ENCODE assay signal across 8 mouse cellular contexts in the genomic region with DNA sequence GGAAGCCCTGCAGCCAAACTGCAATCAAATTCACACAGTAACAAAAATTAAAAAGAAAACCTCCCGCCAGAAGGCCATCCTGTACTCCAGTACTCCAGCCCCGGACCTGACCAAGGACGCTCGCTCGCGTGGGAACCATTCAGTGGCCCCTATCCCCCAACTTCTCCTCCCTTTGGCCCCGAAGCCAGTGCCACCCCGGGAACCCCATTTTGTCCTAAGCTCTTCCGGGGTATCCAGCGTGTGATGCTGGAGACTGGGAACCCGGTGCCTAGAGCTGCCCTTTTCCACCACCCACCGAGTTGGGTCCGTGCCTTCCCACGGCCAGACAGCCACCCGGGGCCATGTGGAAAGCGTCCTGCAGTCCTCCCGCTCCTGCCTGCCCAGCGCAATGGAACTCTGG. TPM values are rescaled to one million over a fixed set of nuclear protein-coding genes. Genes with fewer than 3 reads are reported as not detected.
DNase-seq lines count a peak whose midpoint lies in the region; ATAC-seq and TF ChIP-seq lines count a peak whose summit lies in the region.
"Not testable (repeated sequence)": the region's sequence is repeated elsewhere in the genome, so short reads cannot be mapped to it uniquely, and the experiment has no call there.

No protein-coding gene starts in this region.

- not testable (repeated sequence) for TF ChIP-seq POLR2A in MEL (IDR thresholded peaks at IDR 0.05; ENCODE audit: control insufficient read depth in 1 of 2, insufficient read depth in 1 of 2, low read depth in 1 of 2, low read length in 2 of 2, poor library complexity in 1 of 2)

- TF ChIP-seq EP300 in MEL (IDR thresholded peaks at IDR 0.05; ENCODE audit: low read depth in 1 of 2, low read length in 2 of 2): not testable (repeated sequence)

- peak overlapping the region; percentile 39; the same call in 1 of the 2 replicates for H3K4me2 ChIP-seq in hindbrain, postnatal 0 days (ENCODE audit: low read depth, low read length)
- 0 out of 2 replicates have a peak overlapping the region, but pooled peaks have one; percentile 9 for H3K4me2 ChIP-seq in liver, embryonic 16.5 days (ENCODE audit: low read depth, low read length)

- H3K9me3 ChIP-seq in MEL (replicated peaks; ENCODE audit: insufficient read depth, low read length); hindbrain, postnatal 0 days (ENCODE audit: low read length); liver, embryonic 16.5 days (replicated peaks; ENCODE audit: control insufficient read depth, low read length): not testable (repeated sequence)

- not testable (repeated sequence) for H3K79me2 ChIP-seq in MEL (ENCODE audit: control insufficient read depth, insufficient read depth, low read length, poor library complexity)

- not testable (repeated sequence) for H3K4me1 ChIP-seq in MEL (ENCODE audit: control insufficient read depth in 1 of 2, insufficient read depth in 2 of 2, low read length in 2 of 2); hindbrain, postnatal 0 days (ENCODE audit: insufficient read depth, low read length); liver, embryonic 16.5 days (ENCODE audit: control insufficient read depth, low read depth, low read length)

- H3K9ac ChIP-seq in MEL (ENCODE audit: control insufficient read depth, low read depth, low read length, poor library complexity, severe bottlenecking): peak overlapping the region; percentile 69
- H3K9ac ChIP-seq in hindbrain, postnatal 0 days (replicated peaks; ENCODE audit: low read length); liver, embryonic 16.5 days (ENCODE audit: low read depth, low read length): not testable (repeated sequence)

- not testable (repeated sequence) for H3K36me3 ChIP-seq in MEL (ENCODE audit: control insufficient read depth in 1 of 2, insufficient read depth in 2 of 2, low read length in 2 of 2); hindbrain, postnatal 0 days (ENCODE audit: insufficient read depth, low read length); liver, embryonic 16.5 days (ENCODE audit: control insufficient read depth, insufficient read depth)

- not testable (repeated sequence) for H3K27me3 ChIP-seq in MEL (ENCODE audit: control insufficient read depth in 1 of 2, insufficient read depth in 2 of 2, low read length in 2 of 2); hindbrain, postnatal 0 days (ENCODE audit: insufficient read depth, low read length); liver, embryonic 16.5 days (ENCODE audit: control insufficient read depth, insufficient read depth, low read depth, low read length)

- TF ChIP-seq RAD21 in MEL (IDR thresholded peaks at IDR 0.05; ENCODE audit: low read depth, low read length): not testable (repeated sequence)

- not testable (repeated sequence) for ATAC-seq in hindbrain, postnatal 0 days; liver, embryonic 16.5 days (ENCODE audit: low read depth)

- under 1% methylated on average over 18 of the region's 18 CpGs for WGBS in hindbrain, postnatal 0 days
- WGBS in liver, embryonic 16.5 days (ENCODE audit: insufficient replicate concordance): under 1% methylated on average over 18 of the region's 18 CpGs

- H3K27ac ChIP-seq in MEL (ENCODE audit: control insufficient read depth, low read depth, low read length); liver, embryonic 16.5 days (ENCODE audit: low read length): not testable (repeated sequence)
- H3K27ac ChIP-seq in hindbrain, postnatal 0 days: 0 out of 2 replicates have a peak overlapping the region, but pooled peaks have one; percentile 54

- not testable (repeated sequence) for TF ChIP-seq CTCF in MEL (IDR thresholded peaks at IDR 0.05 in 2 of 3, conservative IDR thresholded peaks at IDR 0.05 in 1 of 3; ENCODE audit: control insufficient read depth in 1 of 3, insufficient read depth in 1 of 3, low read depth in 2 of 3, low read length in 3 of 3, poor library complexity in 1 of 3, severe bottlenecking in 1 of 3); hindbrain, postnatal 0 days (IDR thresholded peaks at IDR 0.05; ENCODE audit: low read depth)

- H3K4me3 ChIP-seq in MEL (ENCODE audit: control insufficient read depth in 1 of 2, insufficient read depth in 1 of 2, low read depth in 2 of 2, low read length in 2 of 2): peak overlapping the region; percentile 69 to 70
- H3K4me3 ChIP-seq in hindbrain, postnatal 0 days (ENCODE audit: low read length): peak overlapping the region; percentile 37
- peak overlapping the region; percentile 50 for H3K4me3 ChIP-seq in liver, embryonic 16.5 days (ENCODE audit: low read depth, low read length)

- DNase-seq in MEL (ENCODE audit: low read depth, low spot score): peak; percentile 25
- peak; percentile 54 to 57 for DNase-seq in cerebellum, postnatal 14 days
- peak; percentile 13 for DNase-seq in gastrocnemius, postnatal 10 days
- DNase-seq in hindbrain, postnatal 0 days (ENCODE audit: low spot score): peak; percentile 1
- peak; percentile 12 to 43 for DNase-seq in layer of hippocampus, postnatal 14 days (ENCODE audit: low spot score in 2 of 2)
- DNase-seq in naive thymus-derived CD4-positive, alpha-beta T cell, adult 2 months (ENCODE audit: low read depth): peak; percentile 1
- DNase-seq in testis, postnatal 10 days (ENCODE audit: low spot score): peak; percentile 48

RNA-seq across cellular contexts. Expression of a gene that starts 0.4 kb away (rescaled TPM):
- 13.3 and 17.1 TPM in 2 replicates for total RNA-seq in MEL (2012; rRNA removed)
- polyA plus RNA-seq in MEL (2012; ENCODE audit: insufficient read depth in 1 of 2, insufficient read length in 2 of 2, low read depth in 1 of 2, low replicate concordance in 2 of 2, missing spikeins in 1 of 2): 10 to 100 TPM in 1 of 2 experiments, not detected in 1; 10.3 TPM
- 10 to 100 TPM; 20.6 to 23.0 TPM for total RNA-seq in gastrocnemius, postnatal 10 days (2021)
- total RNA-seq in hindbrain, postnatal 0 days (2014; rRNA removed): 5.0 and 6.9 TPM in 2 replicates
- polyA plus RNA-seq in hindbrain, postnatal 0 days (2015; fragmentation: Nextera tagmentation; extraction: Ambion mirVana): 21.0 and 24.4 TPM in 2 replicates
- total RNA-seq in layer of hippocampus, postnatal 14 days (2021): 10 to 100 TPM; 58.6 to 69.6 TPM
- polyA plus RNA-seq in liver, embryonic 16.5 days (2015; fragmentation: Nextera tagmentation; extraction: Ambion mirVana): 4.1 and 4.6 TPM in 2 replicates

RNA-seq across cellular contexts. Expression of a gene that starts 31.3 kb away (rescaled TPM):
- total RNA-seq in MEL (2012; rRNA removed): 0.23 TPM in 1 of 2 replicates, not detected in the other
- polyA plus RNA-seq in MEL (2012; ENCODE audit: insufficient read depth in 1 of 2, insufficient read length in 2 of 2, low read depth in 1 of 2, low replicate concordance in 2 of 2, missing spikeins in 1 of 2): under 1 TPM in 1 of 2 experiments, not detected in 1; 0.26 TPM
- under 1 TPM; 0.47 to 0.52 TPM for total RNA-seq in gastrocnemius, postnatal 10 days (2021)
- total RNA-seq in hindbrain, postnatal 0 days (2014; rRNA removed): not detected in 2 replicates
- 0.56 TPM in 1 of 2 replicates, not detected in the other for polyA plus RNA-seq in hindbrain, postnatal 0 days (2015; fragmentation: Nextera tagmentation; extraction: Ambion mirVana)
- 1 to 10 TPM; 1.3 to 1.8 TPM for total RNA-seq in layer of hippocampus, postnatal 14 days (2021)
- 0.41 and 0.55 TPM in 2 replicates for polyA plus RNA-seq in liver, embryonic 16.5 days (2015; fragmentation: Nextera tagmentation; extraction: Ambion mirVana)

RNA-seq across cellular contexts. Expression of a gene that starts 59.8 kb away (rescaled TPM):
- not detected in 2 replicates for total RNA-seq in MEL (2012; rRNA removed)
- not detected for polyA plus RNA-seq in MEL (2012; ENCODE audit: insufficient read depth in 1 of 2, insufficient read length in 2 of 2, low read depth in 1 of 2, low replicate concordance in 2 of 2, missing spikeins in 1 of 2)
- total RNA-seq in gastrocnemius, postnatal 10 days (2021): 1 to 10 TPM; 2.8 to 4.3 TPM
- total RNA-seq in hindbrain, postnatal 0 days (2014; rRNA removed): 1.4 and 3.6 TPM in 2 replicates
- polyA plus RNA-seq in hindbrain, postnatal 0 days (2015; fragmentation: Nextera tagmentation; extraction: Ambion mirVana): 3.1 and 4.9 TPM in 2 replicates
- total RNA-seq in layer of hippocampus, postnatal 14 days (2021): 1 to 10 TPM; 7.2 to 8.4 TPM
- polyA plus RNA-seq in liver, embryonic 16.5 days (2015; fragmentation: Nextera tagmentation; extraction: Ambion mirVana): 1.4 and 1.5 TPM in 2 replicates

Comparison
In these comparisons a context has a peak if more than half of its experiments do, and no peak if none do; other contexts are left out.
1. DNase-seq: peak in every context shown above with its lines; median percentile 56 in cerebellum, postnatal 14 days; 48 in testis, postnatal 10 days; 28 in layer of hippocampus, postnatal 14 days; 25 in MEL; 13 in gastrocnemius, postnatal 10 days; 1 in hindbrain, postnatal 0 days; 1 in naive thymus-derived CD4-positive, alpha-beta T cell, adult 2 months.